Mouse (Mus musculus) ES-Bruce4 (cell line): ENCODE measurements at regions not wholly inside any gene's neighbourhood (a gene's known extent, or its start where the extent isn't known, plus 50 kb on each side); places are given as distances from the start of the nearest gene placed in this dataset.

ENCODE experiments used
- H3K27ac ChIP-seq: 2 replicates; pipeline ENCODE4 v1.5.1; 2012; ENCODE audit warnings: low read length, inconsistent platforms; ENCODE audit not compliant: insufficient read depth
- H3K27me3 ChIP-seq: 2 replicates; pipeline ENCODE4 v1.6.1; 2012; ENCODE audit warnings: mild to moderate bottlenecking, low read length, inconsistent platforms; ENCODE audit not compliant: control insufficient read depth, poor library complexity, insufficient read depth, severe bottlenecking
- H3K36me3 ChIP-seq: 2 replicates; pipeline ENCODE4 v1.6.1; 2012; ENCODE audit warnings: inconsistent platforms, mild to moderate bottlenecking, low read length, moderate library complexity; ENCODE audit not compliant: control insufficient read depth, poor library complexity, insufficient read depth, severe bottlenecking
- H3K4me1 ChIP-seq: one replicate; pipeline ENCODE4 v1.8.1; 2011; ENCODE audit warnings: low read length; ENCODE audit not compliant: control insufficient read depth, insufficient read depth
- H3K4me3 ChIP-seq: 2 replicates; pipeline ENCODE4 v1.5.1; 2011; ENCODE audit warnings: low read depth, mild to moderate bottlenecking, low read length
- H3K9ac ChIP-seq: 2 replicates; pipeline ENCODE4 v1.6.1; 2012; ENCODE audit warnings: low read depth, mild to moderate bottlenecking, inconsistent platforms; ENCODE audit not compliant: poor library complexity, severe bottlenecking
- H3K9me3 ChIP-seq: replicated peaks from 2 replicates; pipeline ENCODE4 v1.6.1; 2012; ENCODE audit warnings: mild to moderate bottlenecking, low read length, inconsistent platforms; ENCODE audit not compliant: control insufficient read depth, poor library complexity, insufficient read depth, severe bottlenecking
- CTCF ChIP-seq: IDR thresholded peaks from one replicate; pipeline ENCODE4 v1.8.1; 2011; ENCODE audit warnings: low read depth, low read length
- EP300 ChIP-seq: IDR thresholded peaks from 2 replicates; pipeline ENCODE4 v1.6.1; 2011; ENCODE audit warnings: low read depth, low read length; ENCODE audit not compliant: insufficient read depth
- POLR2A ChIP-seq: IDR thresholded peaks from one replicate; pipeline ENCODE4 v1.8.1; 2011; ENCODE audit warnings: low read length; ENCODE audit not compliant: insufficient read depth

DNA sequence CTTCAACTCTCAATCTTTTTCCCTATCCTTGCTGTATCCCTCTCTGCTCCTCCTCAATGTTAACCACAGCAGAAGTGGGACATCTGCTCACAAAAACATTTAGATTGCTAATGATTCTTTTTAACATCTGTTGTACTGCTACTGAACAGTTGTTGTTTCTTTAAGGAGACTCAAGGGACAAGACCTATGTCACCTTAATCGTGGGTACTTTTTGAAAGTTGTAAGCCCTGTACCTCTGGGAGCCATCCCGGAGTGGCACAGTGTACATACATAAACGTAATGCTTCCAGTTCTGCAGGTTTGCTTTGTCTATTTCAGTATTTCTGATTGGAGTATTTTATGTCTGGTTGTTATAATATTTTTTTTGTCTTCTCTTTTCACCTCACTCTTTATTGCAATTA lies 740.5 kb upstream of the Foxg1 start:
- H3K9ac ChIP-seq, result no peak overlapping the region
- H3K4me3 ChIP-seq, result no peak overlapping the region
- H3K4me1 ChIP-seq, result no peaks in the 10 kb centered on the region
- H3K9me3 ChIP-seq, result no peaks in the 10 kb centered on the region
- H3K36me3 ChIP-seq, result no peaks in the 10 kb centered on the region
- H3K27ac ChIP-seq, result no peak overlapping the region
- TF ChIP-seq EP300 (no peak), CTCF (no peak), POLR2A (no peak)
- no peaks in the 10 kb centered on the region for H3K27me3 ChIP-seq

DNA sequence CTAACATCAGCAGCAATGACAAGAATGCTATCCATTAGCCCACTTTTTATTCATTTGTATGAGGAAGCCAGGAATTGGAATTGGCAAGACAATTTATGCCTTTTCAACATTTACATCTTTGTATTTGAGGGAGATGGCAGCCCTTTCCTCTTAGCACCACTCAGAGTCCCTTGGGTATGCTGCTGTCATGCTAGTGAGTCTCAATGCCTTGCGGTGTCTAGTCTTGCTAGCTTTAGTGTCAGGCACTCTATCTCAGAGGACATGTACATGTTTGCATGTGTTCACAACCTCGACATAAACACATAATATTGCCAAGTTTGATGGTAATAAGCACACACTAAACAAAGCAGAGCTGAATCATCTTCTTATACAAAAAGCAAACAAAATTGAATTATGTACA lies 737.3 kb upstream of the Foxg1 start:
- H3K36me3 ChIP-seq, result no peaks in the 10 kb centered on the region
- H3K9ac ChIP-seq, result no peak overlapping the region
- no peaks in the 10 kb centered on the region for H3K4me1 ChIP-seq
- no peaks in the 10 kb centered on the region for H3K27me3 ChIP-seq
- TF ChIP-seq EP300 (no peak), CTCF (no peak), POLR2A (no peak)
- H3K9me3 ChIP-seq, result no peaks in the 10 kb centered on the region
- no peak overlapping the region for H3K4me3 ChIP-seq
- H3K27ac ChIP-seq, result no peak overlapping the region

DNA sequence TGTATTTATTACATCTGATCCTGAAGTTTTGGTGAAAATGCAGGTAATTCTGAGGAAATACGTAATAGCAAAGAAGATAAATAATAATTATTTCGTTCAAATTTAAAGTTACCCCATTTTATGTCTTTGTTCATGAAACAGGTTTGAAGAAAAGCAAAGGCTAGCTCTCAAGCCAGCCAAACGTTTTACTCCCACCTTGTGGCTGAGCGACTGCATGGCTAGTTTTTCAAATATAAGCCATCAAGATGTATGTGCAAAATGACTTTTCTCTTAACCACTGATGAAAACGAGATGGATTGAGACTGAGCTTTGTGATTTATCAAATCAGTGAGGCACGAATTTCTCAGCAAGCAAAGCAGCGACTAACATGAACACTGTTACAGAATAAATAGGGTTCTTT lies 736.5 kb upstream of the Foxg1 start:
- Histone ChIP-seq H3K27ac (no peak overlapping the region), H3K4me1 (no peaks in the 10 kb centered on the region), H3K9ac (no peak overlapping the region), H3K9me3 (no peaks in the 10 kb centered on the region), H3K27me3 (no peaks in the 10 kb centered on the region), H3K4me3 (no peak overlapping the region), H3K36me3 (no peaks in the 10 kb centered on the region)
- TF ChIP-seq CTCF, result no peak
- TF ChIP-seq EP300, result no peak
- no peak for TF ChIP-seq POLR2A

DNA sequence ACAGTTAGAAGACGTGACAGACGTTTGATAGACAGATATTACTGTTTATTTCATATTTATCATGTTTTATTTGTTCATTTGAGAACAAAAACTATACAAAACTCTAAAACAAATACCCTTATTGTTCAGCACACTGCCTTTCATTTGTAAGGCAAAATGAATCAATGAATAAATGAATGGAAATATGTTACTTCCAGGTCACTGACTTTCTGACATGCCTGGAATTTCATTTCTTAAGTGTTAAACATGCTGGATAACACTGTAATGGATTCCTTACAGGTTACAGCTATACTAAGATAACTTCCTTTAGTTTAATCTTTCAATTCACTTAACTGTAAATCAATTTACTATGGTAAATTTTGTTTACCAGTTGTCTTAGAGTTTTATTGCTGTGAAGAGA lies 707.3 kb upstream of the Foxg1 start:
- Histone ChIP-seq H3K27me3 (no peaks in the 10 kb centered on the region), H3K27ac (no peak overlapping the region), H3K4me3 (no peak overlapping the region), H3K9me3 (0 out of 2 replicates have a peak, but pooled peaks cover 7% of the 10 kb centered on the region), H3K9ac (no peak overlapping the region), H3K4me1 (no peaks in the 10 kb centered on the region), H3K36me3 (no peaks in the 10 kb centered on the region)
- TF ChIP-seq POLR2A, result no peak
- TF ChIP-seq EP300, result no peak
- no peak for TF ChIP-seq CTCF

DNA sequence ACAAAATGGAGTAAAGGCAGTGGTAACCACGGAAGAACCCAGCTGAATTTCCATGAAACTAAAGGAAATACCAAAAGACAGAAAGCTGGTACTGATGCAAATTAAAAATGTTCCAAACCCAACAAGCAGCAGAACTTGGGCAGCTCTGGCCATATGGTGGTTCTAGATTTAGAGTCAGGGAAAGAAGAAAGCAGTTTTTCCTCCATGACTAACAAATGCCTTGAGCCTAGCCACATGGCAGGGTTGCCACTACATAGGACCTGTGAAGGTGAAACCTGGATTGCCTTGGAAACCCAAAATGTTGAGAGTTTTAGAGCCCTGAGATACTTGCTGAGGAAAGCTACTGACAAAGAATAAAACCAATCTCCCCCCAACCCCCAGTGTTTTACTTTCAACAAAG lies 701.5 kb upstream of the Foxg1 start:
- Histone ChIP-seq H3K27me3 (no peaks in the 10 kb centered on the region), H3K36me3 (no peaks in the 10 kb centered on the region), H3K4me1 (no peaks in the 10 kb centered on the region), H3K4me3 (no peak overlapping the region), H3K27ac (no peak overlapping the region), H3K9me3 (no peaks in the 10 kb centered on the region), H3K9ac (no peak overlapping the region)
- TF ChIP-seq EP300, result no peak
- no peak for TF ChIP-seq CTCF
- no peak for TF ChIP-seq POLR2A

DNA sequence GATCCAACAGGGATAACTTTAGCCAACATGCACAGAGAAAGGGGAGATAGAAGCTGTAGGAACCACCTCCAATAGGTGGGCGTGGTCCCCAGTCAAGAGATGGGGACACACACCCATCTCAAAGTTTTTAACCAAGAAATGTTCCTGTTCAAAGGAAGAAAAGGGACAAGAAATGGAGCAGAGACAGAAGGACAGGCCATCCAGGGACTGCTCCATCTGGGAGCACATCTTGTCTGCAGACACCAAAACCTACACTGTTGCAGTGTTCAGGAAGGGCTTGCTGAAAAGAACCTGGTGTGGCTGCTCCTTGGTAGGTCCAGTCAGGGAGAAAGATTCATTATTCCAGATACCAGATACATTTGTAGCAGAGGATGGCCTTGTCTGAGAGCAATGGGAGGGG lies 676.5 kb upstream of the Foxg1 start:
- no peaks in the 10 kb centered on the region for H3K9me3 ChIP-seq
- H3K4me1 ChIP-seq, result no peaks in the 10 kb centered on the region
- H3K36me3 ChIP-seq, result no peaks in the 10 kb centered on the region
- H3K27ac ChIP-seq, result no peak overlapping the region
- no peak overlapping the region for H3K9ac ChIP-seq
- TF ChIP-seq POLR2A (no peak), EP300 (no peak), CTCF (no peak)
- H3K4me3 ChIP-seq, result no peak overlapping the region
- H3K27me3 ChIP-seq, result no peaks in the 10 kb centered on the region

DNA sequence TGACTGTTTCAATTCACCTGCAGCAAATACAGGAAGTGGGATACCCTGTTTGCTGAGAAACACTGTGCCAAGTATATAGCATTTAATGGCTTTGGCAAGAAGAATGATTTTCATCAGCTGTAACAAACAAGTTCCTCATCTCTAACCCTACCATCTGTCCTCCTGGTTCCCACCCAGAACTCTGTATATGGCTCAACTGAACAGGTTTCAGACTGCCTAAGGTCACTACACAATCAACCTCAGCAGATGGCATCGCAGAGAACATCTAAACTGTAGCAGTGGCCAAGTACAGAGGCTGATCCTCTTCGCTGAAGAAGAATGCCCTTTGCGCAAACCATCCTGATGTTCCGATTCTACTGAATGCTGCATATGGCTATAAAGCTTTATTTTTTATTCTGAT lies 668.8 kb upstream of the Foxg1 start:
- TF ChIP-seq EP300, result no peak
- no peak for TF ChIP-seq CTCF
- no peak for TF ChIP-seq POLR2A
- H3K27ac ChIP-seq, result no peak overlapping the region
- no peak overlapping the region for H3K9ac ChIP-seq
- no peaks in the 10 kb centered on the region for H3K36me3 ChIP-seq
- no peaks in the 10 kb centered on the region for H3K9me3 ChIP-seq
- H3K27me3 ChIP-seq, result no peaks in the 10 kb centered on the region
- no peaks in the 10 kb centered on the region for H3K4me1 ChIP-seq
- no peak overlapping the region for H3K4me3 ChIP-seq
